Mouse (Mus musculus): ENCODE measurements around the gene Serpine1. TPM values are rescaled to one million over a fixed set of nuclear protein-coding genes. Genes with fewer than 3 reads are reported as not detected.

The Serpine1 gene
- polyA plus RNA-seq, 1 experiment from 2014 or later: 0.74 TPM

GRCm38 (mm10) chr5:137109941-137110593 is 38.0 kb upstream of the Serpine1 start:
- Histone ChIP-seq H3K4me1 (peaks cover 11% of the 10 kb centered on the region), H3K4me3 (no peak overlapping the region), H3K9ac (no peak overlapping the region), H3K36me3 (peaks cover 43% of the 10 kb centered on the region), H3K27me3 (replicated peaks) (no peaks in the 10 kb centered on the region; the same call in 1 of the 2 replicates), H3K9me3 (no peaks in the 10 kb centered on the region), H3K27ac (replicated peaks) (no peak overlapping the region), H3K4me2 (no peak overlapping the region)
- 55% methylated on average over 25 of the region's 25 CpGs for WGBS
- no peak for ATAC-seq (ENCODE audit: extremely low read depth, insufficient number of reproducible peaks, low FRiP score, low TSS enrichment)

- ATAC-seq (ENCODE audit: extremely low read depth, insufficient number of reproducible peaks, low FRiP score, low TSS enrichment): no peak
- no peaks in the 10 kb centered on the region; the same call in 1 of the 2 replicates for H3K27me3 ChIP-seq (replicated peaks)
- no peak overlapping the region for H3K27ac ChIP-seq (replicated peaks)
- no peak overlapping the region for H3K4me3 ChIP-seq
- H3K4me2 ChIP-seq: no peak overlapping the region
- WGBS: 45% methylated on average over 6 of the region's 6 CpGs
- peaks cover 28% of the 10 kb centered on the region for H3K36me3 ChIP-seq
- no peaks in the 10 kb centered on the region; the same call in 1 of the 2 replicates for H3K9me3 ChIP-seq
- H3K4me1 ChIP-seq: peaks cover 11% of the 10 kb centered on the region
- no peak overlapping the region for H3K9ac ChIP-seq
Observed at GRCm38 (mm10) chr5:137108111-137108510, 36.0 kb upstream of the Serpine1 start.

DNA sequence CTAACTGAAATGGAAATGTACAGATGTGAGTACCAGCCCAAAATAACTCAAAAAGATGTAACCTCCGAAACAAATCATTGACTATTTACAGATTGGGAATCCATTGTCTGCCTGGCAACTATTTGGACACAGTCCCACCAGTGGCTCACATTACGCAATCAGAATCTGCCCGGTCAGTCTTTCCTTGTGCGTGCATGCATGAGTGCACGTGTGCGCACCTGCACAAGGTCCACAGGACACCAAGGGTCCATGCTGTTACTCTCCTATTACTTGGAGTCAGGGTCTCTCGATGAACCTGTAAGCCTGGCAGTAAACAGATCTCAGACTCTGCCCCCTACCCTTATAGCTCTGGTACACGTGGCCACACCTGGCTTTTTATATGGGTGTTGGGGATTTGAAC is 35.6 kb upstream of the Serpine1 start:
- 79% methylated on average over 8 of the region's 8 CpGs for WGBS

GRCm38 (mm10) chr5:137107024-137107423 is 35.0 kb upstream of the Serpine1 start:
- H3K4me2 ChIP-seq: peak overlapping the region; percentile 37

More for the DNA sequence above, 35.6 kb upstream of the Serpine1 start:
- peaks cover 15% of the 10 kb centered on the region for H3K4me1 ChIP-seq
- H3K36me3 ChIP-seq: peaks cover 24% of the 10 kb centered on the region
- H3K4me2 ChIP-seq: no peak overlapping the region
- no peak overlapping the region for H3K9ac ChIP-seq
- H3K9me3 ChIP-seq: no peaks in the 10 kb centered on the region; the same call in 1 of the 2 replicates
- no peak for ATAC-seq (ENCODE audit: extremely low read depth, insufficient number of reproducible peaks, low FRiP score, low TSS enrichment)
- no peak overlapping the region for H3K4me3 ChIP-seq
- no peaks in the 10 kb centered on the region; the same call in 1 of the 2 replicates for H3K27me3 ChIP-seq (replicated peaks)
- H3K27ac ChIP-seq (replicated peaks): no peak overlapping the region

DNA sequence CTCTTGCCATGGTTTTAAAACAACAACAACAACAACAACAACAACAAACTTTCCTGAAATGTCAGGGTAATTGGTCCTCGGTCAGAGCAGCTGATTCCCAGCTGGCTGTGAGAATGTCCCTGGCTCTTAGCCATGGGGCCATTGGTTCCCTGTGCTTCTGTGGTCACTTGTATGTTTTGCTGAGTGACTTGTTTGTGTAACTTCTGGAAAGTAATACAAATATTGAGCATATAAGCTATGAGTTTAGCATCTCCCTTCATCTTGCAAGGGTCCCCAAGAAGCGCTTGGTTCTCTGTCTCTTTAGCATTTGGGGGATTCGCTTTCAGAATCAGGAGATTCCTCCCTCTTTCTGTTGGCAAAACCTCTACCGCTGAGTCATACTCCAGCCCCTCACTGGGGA is 34.4 kb upstream of the Serpine1 start:
- H3K4me1 ChIP-seq: peaks cover 19% of the 10 kb centered on the region
- 68% methylated on average over 4 of the region's 4 CpGs for WGBS
- H3K27ac ChIP-seq (replicated peaks): no peak overlapping the region
- H3K9me3 ChIP-seq: no peaks in the 10 kb centered on the region; the same call in 1 of the 2 replicates
- no peak overlapping the region for H3K9ac ChIP-seq
- no peaks in the 10 kb centered on the region; the same call in 1 of the 2 replicates for H3K27me3 ChIP-seq (replicated peaks)
- H3K4me2 ChIP-seq: peak overlapping the region; percentile 37; the same call in 1 of the 2 replicates
- peaks cover 14% of the 10 kb centered on the region for H3K36me3 ChIP-seq
- no peak overlapping the region for H3K4me3 ChIP-seq
- no peak for ATAC-seq (ENCODE audit: extremely low read depth, insufficient number of reproducible peaks, low FRiP score, low TSS enrichment)

More at GRCm38 (mm10) chr5:137107024-137107423, 35.0 kb upstream of the Serpine1 start:
- H3K36me3 ChIP-seq: peaks cover 19% of the 10 kb centered on the region
- H3K27me3 ChIP-seq (replicated peaks): no peaks in the 10 kb centered on the region; the same call in 1 of the 2 replicates
- 8% methylated on average over 6 of the region's 6 CpGs for WGBS
- no peak for ATAC-seq (ENCODE audit: extremely low read depth, insufficient number of reproducible peaks, low FRiP score, low TSS enrichment)
- 0 out of 2 replicates have a peak overlapping the region, but pooled peaks have one; percentile 39 for H3K9ac ChIP-seq
- peaks cover 19% of the 10 kb centered on the region for H3K4me1 ChIP-seq
- no peaks in the 10 kb centered on the region; the same call in 1 of the 2 replicates for H3K9me3 ChIP-seq
- no peak overlapping the region for H3K4me3 ChIP-seq
- no peak overlapping the region for H3K27ac ChIP-seq (replicated peaks)

GRCm38 (mm10) chr5:137103969-137104368 is 31.9 kb upstream of the Serpine1 start:
- no peak for ATAC-seq (ENCODE audit: extremely low read depth, insufficient number of reproducible peaks, low FRiP score, low TSS enrichment)
- Histone ChIP-seq H3K9ac (no peak overlapping the region), H3K4me2 (no peak overlapping the region), H3K27ac (replicated peaks) (peak overlapping the region; percentile 79), H3K27me3 (replicated peaks) (no peaks in the 10 kb centered on the region), H3K4me1 (peaks cover 19% of the 10 kb centered on the region), H3K4me3 (no peak overlapping the region), H3K9me3 (no peaks in the 10 kb centered on the region; the same call in 1 of the 2 replicates), H3K36me3 (peaks cover 4% of the 10 kb centered on the region; the same call in 1 of the 2 replicates)
- 84% methylated on average over 2 of the region's 2 CpGs for WGBS

GRCm38 (mm10) chr5:137102575-137103522 is 30.8 kb upstream of the Serpine1 start:
- 43% methylated on average over 28 of the region's 28 CpGs for WGBS
- Histone ChIP-seq H3K36me3 (peaks cover 4% of the 10 kb centered on the region; the same call in 1 of the 2 replicates), H3K9me3 (no peaks in the 10 kb centered on the region; the same call in 1 of the 2 replicates), H3K4me1 (peaks cover 19% of the 10 kb centered on the region), H3K4me3 (0 out of 2 replicates have a peak overlapping the region, but pooled peaks have one; percentile 15), H3K9ac (peak overlapping the region; percentile 57), H3K27ac (replicated peaks) (peak overlapping the region; percentile 79), H3K27me3 (replicated peaks) (no peaks in the 10 kb centered on the region), H3K4me2 (peak overlapping the region; percentile 40)
- ATAC-seq (ENCODE audit: extremely low read depth, insufficient number of reproducible peaks, low FRiP score, low TSS enrichment): peak; percentile 83

GRCm38 (mm10) chr5:137102078-137102477 is 30.0 kb upstream of the Serpine1 start:
- Histone ChIP-seq H3K4me1 (peaks cover 19% of the 10 kb centered on the region), H3K4me2 (peak overlapping the region; percentile 40; the same call in 1 of the 2 replicates), H3K27ac (replicated peaks) (peak overlapping the region; percentile 73; the same call in 1 of the 2 replicates), H3K27me3 (replicated peaks) (no peaks in the 10 kb centered on the region), H3K4me3 (no peak overlapping the region), H3K36me3 (peaks cover 4% of the 10 kb centered on the region; the same call in 1 of the 2 replicates), H3K9ac (no peak overlapping the region), H3K9me3 (no peaks in the 10 kb centered on the region; the same call in 1 of the 2 replicates)
- WGBS: 73% methylated on average over 10 of the region's 10 CpGs
- no peak for ATAC-seq (ENCODE audit: extremely low read depth, insufficient number of reproducible peaks, low FRiP score, low TSS enrichment)

DNA sequence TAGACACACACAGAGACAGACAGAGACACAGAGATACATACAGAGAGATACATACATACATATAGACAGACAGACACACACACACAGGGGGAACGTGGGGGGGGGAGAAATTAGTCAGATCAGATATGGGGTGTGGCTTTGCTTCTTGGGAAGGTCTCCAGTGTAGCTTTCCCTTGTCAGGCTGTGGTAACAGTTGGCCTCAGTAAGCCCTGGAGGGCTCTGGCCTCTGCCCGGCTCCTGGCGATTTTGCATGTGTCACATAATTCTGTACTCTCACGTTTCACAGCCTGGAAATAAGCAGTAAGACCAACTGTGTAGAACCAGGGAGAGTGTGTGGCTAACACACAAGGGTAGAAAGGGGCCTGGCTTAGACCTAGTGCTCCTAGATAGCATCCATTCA is 28.6 kb upstream of the Serpine1 start:
- Histone ChIP-seq H3K36me3 (peaks cover 4% of the 10 kb centered on the region; the same call in 1 of the 2 replicates), H3K4me2 (no peak overlapping the region), H3K4me3 (no peak overlapping the region), H3K27me3 (replicated peaks) (no peaks in the 10 kb centered on the region), H3K27ac (replicated peaks) (no peak overlapping the region), H3K9ac (no peak overlapping the region), H3K4me1 (peaks cover 14% of the 10 kb centered on the region), H3K9me3 (no peaks in the 10 kb centered on the region; the same call in 1 of the 2 replicates)
- ATAC-seq (ENCODE audit: extremely low read depth, insufficient number of reproducible peaks, low FRiP score, low TSS enrichment): no peak
- 56% methylated on average over 4 of the region's 4 CpGs for WGBS

- 59% methylated on average over 11 of the region's 11 CpGs for WGBS
- Histone ChIP-seq H3K4me1 (peaks cover 15% of the 10 kb centered on the region), H3K27me3 (replicated peaks) (no peaks in the 10 kb centered on the region), H3K36me3 (no peaks in the 10 kb centered on the region), H3K9me3 (no peaks in the 10 kb centered on the region), H3K27ac (replicated peaks) (no peak overlapping the region), H3K9ac (no peak overlapping the region), H3K4me3 (no peak overlapping the region), H3K4me2 (no peak overlapping the region)
- no peak for ATAC-seq (ENCODE audit: extremely low read depth, insufficient number of reproducible peaks, low FRiP score, low TSS enrichment)
Observed at GRCm38 (mm10) chr5:137098418-137098817, 26.4 kb upstream of the Serpine1 start.

GRCm38 (mm10) chr5:137096037-137096436 is 24.0 kb upstream of the Serpine1 start:
- no peaks in the 10 kb centered on the region for H3K27me3 ChIP-seq (replicated peaks)
- no peak for ATAC-seq (ENCODE audit: extremely low read depth, insufficient number of reproducible peaks, low FRiP score, low TSS enrichment)

More at GRCm38 (mm10) chr5:137096037-137096436, 24.0 kb upstream of the Serpine1 start:
- H3K4me1 ChIP-seq: peaks cover 8% of the 10 kb centered on the region
- no peak overlapping the region for H3K4me2 ChIP-seq
- no peak overlapping the region for H3K4me3 ChIP-seq
- H3K9ac ChIP-seq: no peak overlapping the region
- WGBS: 32% methylated on average over 1 of the region's 1 CpGs
- H3K9me3 ChIP-seq: no peaks in the 10 kb centered on the region
- H3K27ac ChIP-seq (replicated peaks): peak overlapping the region; percentile 10; the same call in 1 of the 2 replicates
- H3K36me3 ChIP-seq: no peaks in the 10 kb centered on the region

Data from heart, embryonic 13.5 days (tissue).